Mouse (Mus musculus) thymus, adult 2 months (tissue): ENCODE measurements around the gene Med24.

Source experiments
- CTCF ChIP-seq: fragments of 200-500 bp; IDR thresholded peaks from 2 replicates; pipeline ENCODE4 v1.5.1; 2012; ENCODE audit warnings: mild to moderate bottlenecking, control low read depth, low read length, moderate library complexity, borderline replicate concordance; ENCODE audit not compliant: control insufficient read depth, poor library complexity, insufficient read depth; ENCODE audit errors: extremely low read depth
- POLR2A ChIP-seq: fragments of 200-500 bp; IDR thresholded peaks from 2 replicates; pipeline ENCODE4 v1.6.1; 2012; ENCODE audit warnings: mild to moderate bottlenecking, low read length, control low read depth, moderate library complexity; ENCODE audit not compliant: control insufficient read depth, poor library complexity, insufficient read depth; ENCODE audit errors: extremely low read depth

- TF ChIP-seq CTCF (no peak), POLR2A (no peak)
Observed at GRCm38 (mm10) chr11:98711046-98711434, 18.2 kb downstream of the Med24 start.
